Mouse (Mus musculus): Measurements from ENCODE around the gene Gm17019. TPM values are rescaled to one million over a fixed set of nuclear protein-coding genes. Genes with fewer than 3 reads are reported as not detected.

The Gm17019 gene
- not detected in 2 replicates for polyA plus RNA-seq (2012; rRNA removed)

DNA sequence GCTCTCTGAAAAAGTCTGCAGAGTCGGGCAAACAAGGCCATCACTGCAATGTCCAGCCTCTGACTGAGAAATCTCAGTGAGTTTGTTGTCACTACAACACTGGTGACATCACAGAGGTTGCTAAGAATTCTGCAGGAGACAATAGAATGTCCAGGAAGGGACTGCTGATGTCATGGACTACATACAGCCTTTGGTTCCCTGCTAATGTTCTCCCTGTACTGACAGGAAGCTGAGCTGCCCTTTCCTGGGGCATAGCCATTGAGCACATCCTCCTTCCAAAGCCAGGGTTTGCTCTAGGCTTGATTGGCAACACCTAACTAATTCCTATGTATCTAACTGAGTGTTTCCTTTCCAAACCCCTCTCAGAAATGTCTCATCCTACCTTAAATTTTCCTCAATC is at the start of gene Gm17019:
Gene Gm17019, minus strand, starts transcription at position 101 of the 400 bp plus-strand sequence.

Other genes starting within 250 kb of the Gm17019 start
- gene Gm9758, start 118.1 kb downstream of the Gm17019 start, polyA plus RNA-seq (2012; rRNA removed): not detected in 2 replicates
- gene Speer4e, start 94.6 kb downstream of the Gm17019 start, polyA plus RNA-seq (2012; rRNA removed): not detected in 2 replicates
- gene Gm10354, start 54.1 kb downstream of the Gm17019 start, polyA plus RNA-seq (2012; rRNA removed): not detected in 2 replicates

All from central nervous system, embryonic 11.5 days (tissue).